Mouse (Mus musculus) frontal cortex, postnatal 25 days (tissue): Measurements from ENCODE around the gene Aqp9.

Experiments used
- DNase-seq, 2 experiments: peaks; one replicate each; pipeline ENCODE4 v3.0.0; 2022; ENCODE audit warnings: low spot score in 2 of 2

Gene Aqp9

DNA sequence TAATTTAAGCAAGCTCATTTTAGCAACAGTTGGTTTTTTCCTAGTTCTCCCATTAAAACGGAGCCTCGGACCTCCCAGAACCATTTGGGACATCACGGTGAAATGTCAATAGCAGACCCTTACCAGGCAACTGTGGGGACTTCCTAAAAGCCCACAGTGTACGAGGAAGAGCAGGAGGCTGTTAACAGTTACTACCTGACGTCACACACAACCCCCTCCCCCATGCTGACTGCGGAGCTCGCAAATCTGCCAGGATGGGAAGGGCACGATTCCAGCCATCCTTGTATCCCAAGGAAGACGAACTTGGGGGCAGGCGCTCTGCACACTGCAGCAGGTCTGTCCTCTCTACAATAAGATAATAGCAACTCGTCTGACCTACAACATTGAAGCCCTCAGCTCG lies at the start of gene Aqp9:
Gene Aqp9 (minus strand): TSS at position 172 of the 400 bp plus-strand sequence.
- DNase-seq = no peak

DNA sequence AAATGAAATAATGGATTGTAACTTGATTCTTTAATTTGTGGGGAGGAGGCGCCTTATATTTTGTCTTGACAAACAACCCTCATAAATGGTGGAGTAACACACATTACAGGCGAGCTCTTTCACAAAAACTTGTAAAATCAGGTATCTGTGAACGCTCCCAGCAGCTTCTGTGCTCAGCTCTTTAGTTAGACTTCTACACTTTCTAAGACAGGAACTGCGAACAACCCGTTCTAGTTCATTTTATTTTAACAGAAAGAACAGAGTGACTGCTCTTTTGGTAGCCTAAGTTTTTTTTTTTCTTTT lies 49.3 kb upstream of the Aqp9 start:
- no peak for DNase-seq

DNA sequence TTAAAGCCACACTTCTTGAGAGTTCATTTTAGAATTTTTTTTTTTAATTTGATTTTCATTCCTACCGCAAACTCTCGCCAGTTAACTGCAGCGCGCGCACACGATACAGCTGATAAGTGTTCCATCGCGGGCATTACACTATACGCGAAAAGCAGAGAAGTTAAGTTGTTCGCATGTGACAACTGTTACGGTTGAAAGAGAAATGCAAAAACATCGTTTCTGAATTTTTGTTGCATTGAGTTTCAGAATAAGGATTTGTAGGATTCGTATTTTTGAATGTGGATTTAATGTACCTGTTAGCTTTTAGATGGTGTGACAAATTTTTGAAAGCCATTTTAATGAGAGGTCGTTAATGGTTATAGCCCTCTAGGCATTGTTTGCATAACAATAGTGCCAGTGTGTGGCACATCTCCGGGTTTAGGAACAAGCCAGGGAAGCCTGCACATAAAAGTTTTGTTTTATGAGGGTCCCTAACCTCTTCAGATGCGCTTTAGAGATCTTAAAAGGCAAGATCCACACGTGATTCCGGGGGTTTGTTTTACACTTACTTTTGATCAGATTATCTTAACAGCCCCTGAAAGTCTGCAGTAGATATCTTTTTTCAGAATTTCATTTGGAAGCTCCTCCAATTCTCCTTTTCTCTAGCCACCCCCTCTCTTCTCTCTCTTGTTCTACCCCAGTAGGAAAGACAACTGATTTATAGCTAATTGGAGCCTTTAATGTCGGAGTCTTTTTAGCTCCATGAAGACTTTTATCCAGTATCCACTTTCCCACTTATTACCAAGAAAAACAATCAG lies 48.7 kb upstream of the Aqp9 start:
- DNase-seq = no peak

DNA sequence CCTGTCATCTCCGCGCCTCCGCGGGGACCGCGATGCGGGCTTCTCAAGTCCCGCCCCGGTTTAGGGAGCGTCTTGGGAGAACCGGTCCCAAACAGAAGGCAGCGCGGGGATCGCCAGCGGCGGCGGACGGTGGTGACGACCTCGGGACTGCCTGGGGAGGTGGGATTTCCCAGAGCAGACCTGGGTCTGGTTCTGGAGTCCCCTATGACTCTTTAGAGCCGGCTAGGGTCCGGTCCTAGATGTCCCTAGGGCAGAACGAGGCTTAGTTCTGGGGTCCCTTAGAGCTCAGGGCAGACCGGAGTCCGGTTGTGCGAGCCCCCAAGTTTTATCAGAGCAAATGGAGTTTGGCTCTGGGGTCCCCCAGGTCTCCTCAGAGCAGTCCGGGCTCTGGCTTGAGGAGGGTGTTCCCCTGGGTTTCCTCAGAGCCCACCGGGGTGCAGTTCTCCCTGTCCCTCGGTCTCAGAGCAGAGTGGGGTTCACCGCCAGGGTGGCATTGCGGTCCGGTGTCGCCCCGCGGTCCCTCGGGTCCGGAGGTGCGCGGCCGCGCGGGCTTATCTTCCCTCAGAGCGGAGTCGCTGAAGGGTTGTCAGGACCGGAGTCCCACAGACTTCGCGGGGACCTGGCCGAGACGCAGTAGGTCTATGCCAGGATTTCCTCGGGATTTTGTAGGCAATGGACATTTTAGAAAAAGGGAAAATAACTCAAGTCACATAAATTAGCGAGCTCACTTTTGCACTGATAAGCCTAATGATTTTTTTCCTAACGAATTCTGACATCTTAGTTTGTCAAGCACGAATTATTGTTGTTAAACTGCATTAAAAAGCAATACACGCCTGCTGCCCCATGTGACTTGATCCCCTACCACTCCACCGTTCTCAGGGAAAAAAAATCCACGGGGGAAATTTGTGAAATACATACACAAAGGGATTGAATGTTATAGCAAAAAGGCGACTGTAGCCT lies 47.8 kb upstream of the Aqp9 start:
- DNase-seq = no peak

DNA sequence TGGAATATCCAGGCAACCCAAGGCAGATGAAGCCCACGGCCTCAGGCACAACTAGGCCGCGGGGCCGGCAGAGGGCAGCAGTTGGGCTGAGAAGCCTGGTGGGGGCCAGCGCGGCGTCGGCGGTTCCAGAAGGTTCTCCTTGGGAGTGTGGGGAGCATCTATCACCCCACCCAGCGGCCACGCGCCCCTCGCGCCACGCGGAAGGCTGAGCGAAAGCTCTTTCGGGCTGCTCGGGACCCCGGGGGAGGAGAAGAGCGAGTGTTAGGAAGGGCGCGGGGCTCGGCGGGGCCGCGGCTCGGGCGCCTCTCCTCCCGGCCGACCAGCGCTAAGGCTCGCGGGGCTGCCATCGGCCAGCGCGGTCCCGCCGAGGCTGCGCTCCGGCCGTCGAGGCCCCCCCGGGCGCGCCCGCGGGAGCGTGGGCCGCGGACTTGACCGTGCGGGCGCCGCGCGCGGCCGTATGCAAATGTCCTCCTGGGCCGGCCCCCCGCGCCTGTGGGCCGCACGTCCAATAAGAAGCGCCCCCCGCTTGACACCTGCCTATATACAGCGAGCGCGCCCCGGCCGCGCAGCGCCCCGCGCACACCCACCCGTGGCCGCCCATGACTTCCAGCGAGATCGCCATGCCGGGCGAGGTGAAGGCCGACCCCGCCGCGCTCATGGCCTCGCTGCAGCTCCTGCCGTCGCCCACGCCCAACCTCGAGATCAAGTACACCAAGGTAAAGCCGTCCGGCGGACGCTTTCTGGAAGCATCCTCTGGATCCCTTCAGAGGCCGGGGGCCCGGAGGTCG lies 47.0 kb upstream of the Aqp9 start, which contains the start of gene Aldh1a2:
Gene Aldh1a2 (plus strand): TSS at position 542 of the 788 bp plus-strand sequence.
- DNase-seq = no peak

DNA sequence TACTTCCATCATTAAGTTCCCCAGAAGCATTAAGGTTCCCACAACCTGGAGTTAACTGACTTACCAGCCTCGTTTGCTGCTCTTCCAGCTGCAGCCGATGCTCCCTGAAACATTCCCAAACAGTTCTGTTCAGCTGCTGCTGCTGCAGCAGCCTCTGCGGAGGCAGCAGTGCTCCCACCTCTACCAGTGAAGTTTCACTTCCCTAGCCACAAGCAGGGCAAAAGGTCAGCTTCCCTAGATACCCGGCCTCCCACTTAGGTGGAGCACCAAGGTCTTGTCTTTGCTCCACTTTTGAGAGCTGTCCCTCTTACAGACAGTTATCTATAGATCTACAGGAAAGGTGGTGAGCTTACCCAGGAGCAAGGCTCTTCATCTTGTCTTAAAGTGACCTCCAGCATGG lies 45.2 kb upstream of the Aqp9 start:
- no peak for DNase-seq

DNA sequence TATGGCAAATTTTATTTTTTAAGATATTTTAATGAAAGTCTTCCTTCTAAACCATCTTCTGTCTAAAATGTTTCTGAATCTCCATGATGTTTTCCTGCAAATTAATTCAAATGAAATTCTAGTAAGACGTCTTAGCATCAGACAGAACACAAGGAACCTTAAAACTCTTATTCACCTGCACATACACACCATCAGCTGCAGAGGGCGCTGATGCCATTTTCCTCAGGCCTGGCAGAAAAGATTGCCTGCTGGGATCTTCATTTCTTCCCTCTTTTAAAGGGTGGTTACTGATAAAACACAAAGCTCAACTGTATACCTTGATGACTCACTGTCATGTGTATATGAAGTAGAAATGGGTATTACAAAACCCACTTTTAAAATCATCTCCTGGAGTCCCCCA lies 42.4 kb upstream of the Aqp9 start:
- DNase-seq = peak in 1 of 2 experiments; percentile 25

DNA sequence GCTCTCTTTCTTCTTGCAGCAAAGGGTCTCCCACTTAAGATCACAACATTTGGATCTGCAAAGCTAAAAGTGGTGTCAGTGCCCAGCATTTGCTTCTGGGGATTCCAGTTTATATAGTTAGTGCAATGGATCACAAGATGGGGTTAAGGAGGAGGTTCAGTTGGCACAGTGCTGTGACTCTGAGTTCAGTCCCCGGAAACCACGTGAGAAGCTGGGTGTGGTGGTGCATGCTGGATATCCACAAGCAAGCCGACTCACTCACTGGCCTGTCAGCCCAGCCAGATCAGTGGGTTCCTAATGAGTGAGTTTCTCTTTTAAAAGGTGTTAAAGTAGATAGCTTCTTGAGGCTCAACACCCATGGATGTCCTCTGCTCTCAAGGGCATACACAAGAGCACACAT lies 40.8 kb upstream of the Aqp9 start:
- no peak for DNase-seq

DNA sequence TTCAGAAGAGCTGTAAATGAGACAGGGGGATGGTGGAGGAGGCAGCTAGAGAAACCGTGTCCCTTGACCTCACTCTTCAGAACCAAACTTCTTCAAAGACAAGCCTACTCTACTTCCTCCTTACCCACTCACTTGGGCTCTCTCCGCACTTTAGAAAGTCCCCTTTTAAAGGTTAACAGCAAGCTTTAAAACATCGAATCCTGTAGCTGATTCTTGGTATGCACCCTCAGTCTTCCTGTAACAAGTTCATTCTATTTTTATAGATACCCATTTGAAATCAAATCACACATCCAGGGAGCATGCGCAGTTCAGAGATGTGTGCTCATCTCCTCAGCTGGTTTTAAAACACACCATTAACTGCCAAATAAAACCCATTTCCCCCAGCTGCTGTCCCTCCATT lies 33.8 kb upstream of the Aqp9 start:
- DNase-seq = no peak

DNA sequence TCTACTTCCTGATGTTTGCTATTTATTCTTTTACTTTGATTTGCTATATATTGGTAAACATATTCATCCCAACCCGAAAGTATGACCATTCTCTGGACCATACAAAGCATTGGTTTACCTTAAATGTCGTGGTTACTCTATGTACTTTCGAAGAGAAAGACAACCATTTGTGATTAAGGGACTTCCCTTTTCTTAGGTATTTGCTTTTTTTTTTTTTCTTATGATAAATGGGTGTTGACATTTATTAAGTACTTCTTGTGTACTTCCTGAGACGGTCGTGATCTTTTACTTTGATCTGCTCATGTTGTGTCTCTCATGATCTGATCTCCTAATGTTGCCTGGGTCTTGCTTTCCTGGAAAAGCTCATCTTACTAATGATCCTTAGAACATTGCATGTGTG lies 30.3 kb upstream of the Aqp9 start:
- DNase-seq = no peak

DNA sequence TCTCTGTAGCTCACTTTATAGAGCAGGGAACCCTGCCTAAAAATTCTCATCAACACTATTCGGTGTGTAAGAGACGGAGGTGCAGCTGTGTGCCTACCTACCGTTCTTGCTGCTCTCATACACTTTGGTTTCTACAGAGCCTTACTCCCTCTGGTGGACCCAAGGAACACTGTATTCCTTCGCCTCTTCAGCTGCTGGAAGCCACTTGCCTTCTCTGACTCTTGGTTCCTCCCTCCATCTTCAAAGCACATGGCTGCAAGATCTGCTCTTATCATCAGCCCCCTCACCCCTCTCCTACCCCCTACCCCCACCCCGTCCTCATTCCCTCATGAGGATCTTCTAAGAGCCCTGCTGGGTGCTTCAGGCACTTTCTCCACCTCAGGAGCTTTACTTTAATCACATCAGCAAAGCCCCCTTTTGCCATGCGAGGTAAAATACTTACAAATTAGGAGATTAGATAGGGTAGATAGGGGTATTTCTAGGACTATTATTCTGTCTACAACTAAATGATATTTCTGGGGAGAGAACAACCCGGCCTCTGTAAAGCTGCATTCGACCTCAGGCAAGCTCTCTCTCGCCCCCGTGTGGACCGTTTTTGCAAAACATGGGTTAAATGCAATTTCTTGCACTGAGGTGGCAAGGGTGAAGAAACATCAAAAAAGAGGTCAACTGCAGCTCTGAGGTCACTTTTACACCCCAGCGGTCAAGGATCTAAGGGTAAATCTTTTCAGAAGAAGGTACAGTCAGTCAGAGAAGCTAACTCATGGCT lies 20.3 kb upstream of the Aqp9 start:
- DNase-seq = peak; percentile 49 to 50

DNA sequence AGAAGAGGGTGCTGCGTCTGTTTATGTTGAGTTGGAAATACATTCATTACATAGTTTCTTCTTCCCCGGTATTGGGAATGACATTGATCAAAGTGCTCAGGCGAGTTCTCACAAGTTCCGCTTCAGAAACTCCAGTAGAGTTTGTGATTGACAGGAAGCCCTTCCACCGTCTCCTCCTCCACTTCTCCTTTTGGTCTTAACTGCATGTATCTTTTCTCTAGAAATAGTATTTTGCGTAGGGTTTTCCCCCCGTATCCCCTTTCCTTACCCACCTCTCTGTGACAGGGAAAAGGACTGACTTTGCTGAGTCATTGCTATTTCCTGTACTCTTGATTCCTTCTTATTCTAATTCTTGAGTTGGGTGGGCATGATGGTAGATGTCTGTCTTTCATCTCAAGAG lies 18.9 kb upstream of the Aqp9 start:
- DNase-seq = no peak

DNA sequence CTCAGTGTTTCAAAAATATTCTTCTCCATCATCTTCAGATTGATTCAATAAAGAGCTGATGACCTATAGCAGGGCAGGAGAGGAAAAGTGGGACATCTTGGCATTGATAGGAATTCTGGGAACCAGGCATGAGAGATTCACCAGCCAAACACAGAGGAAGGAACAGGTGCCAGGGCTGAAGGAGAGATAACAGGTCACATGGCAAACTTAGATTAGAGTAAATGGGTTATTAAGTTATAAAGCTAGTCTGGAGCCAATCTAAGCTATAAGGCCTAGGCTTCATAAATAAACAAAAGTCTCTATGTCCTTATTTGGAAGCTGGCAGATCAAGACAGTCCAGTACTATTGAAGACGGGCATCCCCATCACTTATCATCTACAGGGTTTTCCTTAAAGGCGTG lies 17.3 kb upstream of the Aqp9 start:
- DNase-seq = no peak

DNA sequence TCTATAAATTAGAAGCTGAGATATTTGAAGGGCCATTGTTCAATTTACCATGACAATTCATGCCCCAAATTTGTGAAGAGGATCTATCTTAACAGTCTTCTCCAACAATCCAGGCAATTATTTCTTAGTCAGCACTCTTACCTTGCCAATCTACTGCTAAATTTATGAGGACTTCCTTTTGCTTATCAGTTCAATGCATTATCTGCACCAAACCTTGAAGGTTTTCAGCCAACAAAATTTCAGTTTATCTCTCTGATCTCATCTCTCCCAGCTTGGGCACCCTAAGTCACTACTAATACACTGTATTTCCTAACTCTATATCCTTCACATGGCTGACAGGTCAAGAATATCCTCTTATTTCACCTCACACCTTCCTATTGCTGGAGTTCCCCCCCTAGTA lies 16.8 kb upstream of the Aqp9 start:
- DNase-seq = no peak

DNA sequence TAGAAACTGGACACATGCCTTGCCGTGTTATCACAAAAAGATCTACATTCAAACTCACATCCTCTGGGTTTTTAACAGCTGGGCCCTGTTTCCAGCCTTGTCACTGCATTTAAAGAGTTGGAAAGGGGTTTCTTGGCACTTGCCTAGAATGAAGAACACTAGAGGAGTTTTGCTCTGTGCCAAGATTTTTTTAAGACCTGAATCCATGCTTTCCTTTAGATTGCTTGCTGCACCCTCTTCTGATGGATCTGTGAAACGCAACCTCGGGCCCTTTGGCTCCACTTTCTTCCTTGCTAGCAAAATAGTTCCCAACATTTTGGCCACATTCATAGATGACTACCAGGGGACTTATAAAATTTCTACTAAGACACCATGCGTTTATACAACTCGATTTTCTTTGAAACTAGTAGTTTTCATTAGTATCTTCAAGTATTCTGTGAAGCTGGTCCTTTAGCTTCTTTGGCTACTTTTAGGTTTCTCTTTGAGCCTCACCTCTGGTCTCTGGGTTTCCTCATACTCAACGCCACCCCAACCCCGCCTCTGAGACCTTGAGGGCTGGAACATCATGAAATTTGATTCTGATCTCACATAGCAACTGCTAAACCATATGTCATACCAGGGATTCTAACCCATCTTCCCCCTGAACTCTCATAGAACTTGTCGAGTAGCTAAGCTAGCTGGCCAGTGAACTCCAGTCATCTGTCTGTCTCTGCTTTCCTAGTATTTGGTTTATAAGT lies 11.7 kb upstream of the Aqp9 start:
- no peak for DNase-seq

DNA sequence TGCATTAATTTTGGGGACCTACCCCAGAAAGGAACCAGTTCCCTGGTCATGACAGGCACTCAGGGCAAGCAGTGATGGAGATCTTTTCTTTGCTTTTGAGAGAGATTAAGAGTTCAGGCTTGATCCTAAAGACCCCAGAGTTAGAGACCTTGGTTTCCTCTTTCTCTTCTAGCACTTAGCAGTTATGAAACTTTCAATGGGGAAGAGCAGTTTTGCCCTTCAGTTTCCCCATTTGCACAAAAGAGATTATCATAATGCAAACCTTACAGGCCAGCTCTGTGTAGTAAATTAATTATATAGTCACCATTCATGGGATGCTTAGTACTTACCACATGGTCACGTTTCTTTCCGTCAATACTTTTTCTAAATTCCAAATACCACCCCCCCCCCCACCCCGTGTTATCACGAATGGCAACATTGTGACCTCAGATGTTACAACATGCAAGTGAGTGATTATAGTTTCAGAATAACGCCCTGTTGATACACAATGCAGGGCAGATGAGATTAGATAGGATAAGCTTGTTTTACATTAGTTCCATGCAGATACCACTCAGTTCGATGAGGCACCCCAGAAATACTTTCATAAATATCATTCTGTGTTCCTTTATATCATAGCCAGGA lies 10.9 kb upstream of the Aqp9 start:
- DNase-seq = no peak

DNA sequence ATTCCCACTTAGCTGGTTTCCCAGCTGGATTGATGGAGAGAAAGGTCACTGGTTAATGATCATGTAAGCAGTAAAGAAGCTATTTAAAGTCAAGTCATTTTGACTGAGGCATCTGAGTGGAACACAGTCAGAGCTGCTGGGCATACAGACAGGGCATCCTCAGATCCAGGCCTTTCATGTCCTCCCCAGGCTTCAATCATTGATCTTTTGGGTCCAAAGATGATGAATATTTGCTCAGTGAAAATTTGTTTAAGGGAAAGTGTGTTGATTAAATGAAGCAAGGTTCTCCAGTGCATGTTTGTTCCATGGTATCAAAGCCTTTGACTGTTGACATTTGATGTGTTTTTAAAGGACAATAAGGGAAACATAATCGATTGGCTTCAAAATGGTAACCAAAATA lies 7.2 kb upstream of the Aqp9 start:
- DNase-seq = no peak

DNA sequence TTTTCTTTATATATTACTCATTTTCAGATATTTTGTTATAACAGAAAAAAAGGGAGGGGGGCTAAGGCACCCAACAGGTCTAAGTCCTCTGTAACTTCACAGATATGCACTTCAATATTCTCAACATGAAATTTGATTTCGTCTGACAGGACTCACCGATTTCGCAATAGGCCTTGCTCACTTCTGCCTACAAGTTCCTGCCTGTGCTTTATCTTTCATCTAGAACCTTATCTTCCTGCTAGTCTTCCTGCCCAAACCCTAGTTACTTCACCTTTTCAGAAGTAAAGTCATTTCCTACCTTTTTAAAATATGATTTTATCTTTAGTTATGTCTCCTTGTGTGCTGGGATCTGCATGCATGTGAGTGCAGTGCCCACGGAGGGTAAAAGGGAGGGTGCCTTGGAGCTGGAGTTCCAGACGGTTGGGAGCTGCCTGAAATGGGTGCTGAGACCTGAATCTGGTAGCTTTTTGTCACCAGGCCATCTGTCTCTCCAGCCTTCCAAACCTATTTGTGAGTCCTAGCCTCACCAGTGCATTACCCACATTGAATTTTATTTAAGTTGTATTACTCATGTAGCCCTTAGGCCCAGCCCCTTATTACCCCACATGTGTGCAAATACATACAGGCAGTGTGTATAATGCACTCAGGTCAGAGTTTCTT lies 6.0 kb upstream of the Aqp9 start:
- DNase-seq = no peak

DNA sequence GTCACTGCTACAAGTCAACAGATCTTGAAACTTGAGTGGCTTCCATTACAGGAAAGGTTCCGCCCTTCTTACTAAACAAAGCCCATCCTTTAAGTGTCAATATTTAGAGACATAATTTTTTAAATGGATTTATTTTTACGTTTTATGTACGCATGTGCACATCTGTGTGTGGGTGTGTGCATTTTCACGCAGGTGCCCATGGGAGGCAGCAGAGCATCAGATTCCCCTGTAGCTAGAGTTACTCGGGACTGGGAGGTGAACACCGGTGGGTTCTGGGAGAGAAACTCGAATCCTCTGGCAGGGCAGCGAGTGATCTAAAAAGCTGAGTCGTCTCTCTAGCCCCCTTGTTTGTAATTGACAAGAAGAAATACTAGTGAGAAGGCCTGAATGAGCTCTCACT lies 5.1 kb upstream of the Aqp9 start:
- DNase-seq = no peak
